23 mouse cellular contexts compared by ENCODE assay signal in the genomic region with DNA sequence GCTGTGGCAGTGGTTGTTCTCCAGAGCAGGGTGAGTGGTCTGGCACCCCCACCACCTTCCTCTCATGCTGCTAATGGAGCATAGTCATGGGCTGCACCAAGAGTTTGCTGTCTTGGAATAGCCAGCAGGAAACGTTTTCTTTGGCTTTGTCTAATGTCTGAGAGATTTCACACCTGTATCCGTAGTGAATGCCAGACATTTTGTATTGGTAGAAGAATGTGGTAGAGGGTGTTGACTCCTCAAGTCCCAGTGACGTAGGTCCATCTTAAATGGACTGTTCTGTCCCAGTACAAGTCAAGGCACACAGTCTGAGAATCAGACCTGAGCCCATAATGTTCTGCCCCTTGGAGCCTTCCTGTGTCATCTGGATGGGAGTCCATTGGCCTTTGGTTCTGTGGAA. TPM values are rescaled to one million over a fixed set of nuclear protein-coding genes. Genes with fewer than 3 reads are reported as not detected.
DNase-seq lines count a peak whose midpoint lies in the region; ATAC-seq and TF ChIP-seq lines count a peak whose summit lies in the region.
"Had no signal": no experiment of that assay in that cellular context is flagged by ENCODE, and none has a peak within 500 bp of the region (broad histone marks: within the 10 kb centered on the region; RNA-seq: fewer than 3 reads in every experiment).

No protein-coding gene starts in this region.

- H3K4me3 ChIP-seq in gastrocnemius, adult 2 months, result no peak overlapping the region
- no peak overlapping the region for H3K4me3 ChIP-seq in heart, embryonic 10.5 days
- H3K4me3 ChIP-seq in lung, postnatal 0 days (ENCODE audit: low read depth, low read length), result no peak overlapping the region
- H3K4me3 ChIP-seq: forebrain, embryonic 10.5 days; forebrain, embryonic 13.5 days; heart, embryonic 13.5 days had no signal

- 0 out of 2 replicates have a peak, but pooled peaks have one; percentile 10 for TF ChIP-seq EP300 in lung, postnatal 0 days (IDR thresholded peaks at IDR 0.05)

- intact Hi-C loops in gastrocnemius, adult 2 months (cut with DNase I), result no loop called here
- intact Hi-C loops in gastrocnemius, postnatal 14 days (cut with DNase I; ENCODE audit: low total_unique reads), result no loop called here

- H3K4me1 ChIP-seq in heart, embryonic 10.5 days, result peaks cover 7% of the 10 kb centered on the region; the same call in 1 of the 2 replicates
- peaks cover 8% of the 10 kb centered on the region; the same call in 1 of the 2 replicates for H3K4me1 ChIP-seq in lung, postnatal 0 days (ENCODE audit: insufficient read depth, low read depth, low read length)

- H3K4me2 ChIP-seq in lung, postnatal 0 days (replicated peaks; ENCODE audit: low read depth, low read length), result no peak overlapping the region
- H3K4me2 ChIP-seq: forebrain, embryonic 13.5 days; heart, embryonic 13.5 days; hindbrain, embryonic 14.5 days had no signal

- no peak for TF ChIP-seq CTCF in gastrocnemius, adult 2 months (IDR thresholded peaks at IDR 0.05)
- no peak for TF ChIP-seq CTCF in lung, postnatal 0 days (IDR thresholded peaks at IDR 0.05)

- ATAC-seq in lung, postnatal 0 days, result no peak; the same call in 1 of the 2 replicates
- ATAC-seq: activated CD4-positive, CD25-positive, alpha-beta regulatory T cell, adult 4 months; forebrain, embryonic 13.5 days; forebrain, embryonic 16.5 days; hindbrain, postnatal 0 days; inflammation-experienced regulatory T-cells, adult 6 months; intestine, embryonic 16.5 days had no signal

- WGBS in heart, embryonic 10.5 days, result 63% methylated on average over 3 of the region's 3 CpGs
- 62% methylated on average over 3 of the region's 3 CpGs for WGBS in lung, postnatal 0 days

- DNase-seq in gastrocnemius, adult 2 months, result no peak
- no peak for DNase-seq in gastrocnemius, postnatal 14 days
- peak; percentile 62 for DNase-seq in heart, adult 8-10 months (ENCODE audit: low spot score)
- no peak for DNase-seq in heart, embryonic 10.5 days (ENCODE audit: low spot score)
- no peak for DNase-seq in lung, postnatal 0 days (ENCODE audit: low spot score)
- DNase-seq in lung, postnatal 36 days, result no peak
- DNase-seq: adrenal gland, adult 8-10 months; adrenal gland, postnatal 25 days; cerebellum, adult 18-20 months; cerebellum, adult 9-10 months; cerebellum, postnatal 14 days; gastrocnemius, postnatal 25 days; heart, postnatal 36 days; kidney, adult 18-20 months had no signal

- no peaks in the 10 kb centered on the region for H3K9me3 ChIP-seq in heart, embryonic 10.5 days
- H3K9me3 ChIP-seq in lung, postnatal 0 days (ENCODE audit: low read length), result no peaks in the 10 kb centered on the region
- H3K9me3 ChIP-seq: forebrain, embryonic 13.5 days; heart, embryonic 13.5 days had no signal

- no peaks in the 10 kb centered on the region for H3K36me3 ChIP-seq in heart, embryonic 10.5 days
- no peaks in the 10 kb centered on the region for H3K36me3 ChIP-seq in lung, postnatal 0 days (ENCODE audit: insufficient read depth, low read length)
- H3K36me3 ChIP-seq: heart, embryonic 13.5 days had no signal

- peak overlapping the region; percentile 52 for H3K27ac ChIP-seq in gastrocnemius, adult 2 months
- no peak overlapping the region for H3K27ac ChIP-seq in heart, embryonic 10.5 days
- H3K27ac ChIP-seq in lung, postnatal 0 days (ENCODE audit: low read length), result no peak overlapping the region
- H3K27ac ChIP-seq: forebrain, embryonic 10.5 days; forebrain, embryonic 13.5 days; heart, embryonic 13.5 days; hindbrain, embryonic 14.5 days; hindbrain, postnatal 0 days had no signal

- H3K9ac ChIP-seq in lung, postnatal 0 days (replicated peaks; ENCODE audit: low read depth), result no peak overlapping the region
- H3K9ac ChIP-seq: forebrain, embryonic 13.5 days; heart, embryonic 13.5 days; hindbrain, embryonic 14.5 days had no signal

- no peaks in the 10 kb centered on the region for H3K27me3 ChIP-seq in heart, embryonic 10.5 days (ENCODE audit: insufficient read depth, poor library complexity, severe bottlenecking)
- H3K27me3 ChIP-seq in lung, postnatal 0 days (replicated peaks; ENCODE audit: insufficient read depth, low read length), result no peaks in the 10 kb centered on the region
- H3K27me3 ChIP-seq: forebrain, embryonic 13.5 days; heart, embryonic 13.5 days had no signal

RNA-seq across cellular contexts. Expression of a gene that starts 39.2 kb away (rescaled TPM):
- 10 to 100 TPM; 35.1 to 35.6 TPM for total RNA-seq in gastrocnemius, adult 2 months (2021)
- total RNA-seq in gastrocnemius, postnatal 14 days (2021), result 10 to 100 TPM; 30.0 to 31.4 TPM
- 10 to 100 TPM; 25.0 to 27.2 (median 26.2) TPM for total RNA-seq in heart, adult 8-10 months (2022)
- 6.1 and 8.4 TPM in 2 replicates for polyA plus RNA-seq in heart, embryonic 10.5 days (2016; fragmentation: Nextera tagmentation; extraction: Ambion mirVana)
- polyA plus RNA-seq in lung, postnatal 0 days (2015; fragmentation: Nextera tagmentation; extraction: Ambion mirVana), result 7.2 and 8.8 TPM in 2 replicates
